Mouse (Mus musculus): ENCODE measurements around the gene Timd2.

Gene Timd2

DNA sequence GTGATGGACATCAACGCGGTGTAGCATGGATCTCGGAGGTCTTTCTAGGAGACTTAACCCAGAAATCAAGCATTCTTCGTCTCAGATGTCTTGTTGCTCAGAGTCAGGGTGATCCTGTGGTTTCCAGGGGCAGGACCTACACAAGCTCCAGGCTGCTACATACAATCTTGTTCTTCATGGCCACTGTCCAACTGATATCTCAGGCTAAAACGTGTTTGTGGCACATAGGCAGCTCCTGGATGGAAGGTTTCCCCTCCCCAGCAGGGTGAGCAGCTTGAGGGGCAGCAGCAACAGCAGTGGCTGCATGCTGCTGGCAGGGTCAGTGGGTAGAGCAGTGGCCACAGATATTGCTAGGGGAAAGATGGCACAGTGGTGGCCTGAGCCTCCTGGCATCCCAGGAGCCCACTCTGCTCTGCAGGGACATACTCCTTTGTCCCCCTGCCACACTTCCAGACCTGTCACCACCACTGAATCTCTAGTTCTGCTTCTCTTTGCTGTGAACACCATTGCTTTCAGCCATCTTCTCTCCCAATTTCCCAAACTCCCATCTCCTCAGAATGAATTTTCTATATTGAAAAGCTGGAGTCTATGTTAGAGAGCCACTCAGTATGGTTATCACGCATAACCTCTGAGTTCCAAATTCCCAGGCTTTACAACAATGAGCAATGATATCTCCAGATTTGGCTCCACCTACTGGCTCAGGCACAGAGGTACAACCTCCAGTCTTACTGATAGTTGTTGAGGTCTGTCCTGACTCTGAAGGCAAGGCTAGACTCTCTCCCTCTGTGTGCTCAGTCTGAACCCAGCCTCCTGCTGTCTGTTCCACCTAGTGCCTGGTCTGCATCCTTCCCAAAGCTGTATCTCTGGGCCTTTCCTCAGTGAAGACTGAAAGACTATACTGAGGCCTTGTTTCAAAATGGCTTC is 41.0 kb downstream of the Timd2 start:
- in situ Hi-C loops (cut with MboI), result no loop called here

- in situ Hi-C loops (cut with MboI), result no loop called here
These were observed 43.6 kb downstream of the Timd2 start for GRCm38 (mm10) chr11:46663215-46663614.

- in situ Hi-C loops (cut with MboI), result no loop called here
These were observed 54.4 kb downstream of the Timd2 start for GRCm38 (mm10) chr11:46652476-46652875.

GRCm38 (mm10) chr11:46649655-46650054 is 57.2 kb downstream of the Timd2 start:
- in situ Hi-C loops (cut with MboI), result loop anchor here (25.0 kb wide), 1 partner anchor 387 kb away; no protein-coding TSS in a partner anchor

DNA sequence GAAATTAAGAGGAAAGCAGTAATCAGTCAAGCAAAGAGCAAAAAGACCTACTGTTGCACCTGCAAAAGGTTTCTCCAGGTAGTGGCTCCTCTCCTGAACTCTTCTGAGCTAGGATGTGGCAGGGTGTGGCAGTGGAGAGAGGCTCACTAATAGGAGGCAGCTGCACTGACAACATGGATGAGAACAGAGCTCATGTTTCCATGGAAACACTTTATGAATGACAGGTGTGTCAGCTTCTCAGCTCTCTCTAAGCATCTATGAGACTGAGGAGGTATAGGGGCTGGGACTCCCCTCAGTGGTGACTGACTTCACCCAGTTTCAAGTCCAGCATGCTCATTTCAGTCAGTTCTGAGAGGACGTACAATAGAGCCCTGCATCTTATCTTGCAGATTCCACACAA is 62.0 kb downstream of the Timd2 start:
- in situ Hi-C loops (cut with MboI), result loop anchor here (25.0 kb wide), 1 partner anchor 383 kb away; no protein-coding TSS in a partner anchor

DNA sequence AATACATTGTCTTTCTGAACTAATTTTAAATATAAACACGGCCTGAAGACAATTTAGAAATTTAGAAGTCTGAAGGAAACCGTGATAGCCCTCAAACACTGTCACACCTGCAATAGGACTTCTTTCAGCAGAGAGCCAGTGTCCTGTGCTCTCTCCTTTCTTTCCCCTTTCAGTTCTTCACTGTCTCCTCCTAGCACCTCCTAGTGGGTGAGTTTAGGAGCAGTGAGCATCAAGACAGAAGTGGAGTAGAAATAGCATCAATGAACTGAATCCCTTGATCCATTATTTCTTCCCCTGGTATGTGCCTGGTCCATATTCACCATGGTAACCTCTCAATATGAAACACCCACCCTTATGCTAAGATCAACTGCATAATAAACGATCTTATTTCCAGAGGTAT is 70.3 kb downstream of the Timd2 start:
- in situ Hi-C loops (cut with MboI), result loop anchor here (25.0 kb wide), 1 partner anchor 374 kb away; no protein-coding TSS in a partner anchor

- in situ Hi-C loops (cut with MboI), result loop anchor here (25.0 kb wide), 1 partner anchor 373 kb away; no protein-coding TSS in a partner anchor
These were observed 71.3 kb downstream of the Timd2 start for GRCm38 (mm10) chr11:46635516-46635915.

GRCm38 (mm10) chr11:46631635-46632034 is 75.2 kb downstream of the Timd2 start:
- in situ Hi-C loops (cut with MboI), result loop anchor here (25.0 kb wide), 1 partner anchor 369 kb away; no protein-coding TSS in a partner anchor

- in situ Hi-C loops (cut with MboI), result loop anchor here (25.0 kb wide), 1 partner anchor 367 kb away; no protein-coding TSS in a partner anchor
These were observed 77.6 kb downstream of the Timd2 start, which contains the start of gene Dppa1 for GRCm38 (mm10) chr11:46629211-46629795. Gene Dppa1 (minus strand): TSS chr11:46629261.

DNA sequence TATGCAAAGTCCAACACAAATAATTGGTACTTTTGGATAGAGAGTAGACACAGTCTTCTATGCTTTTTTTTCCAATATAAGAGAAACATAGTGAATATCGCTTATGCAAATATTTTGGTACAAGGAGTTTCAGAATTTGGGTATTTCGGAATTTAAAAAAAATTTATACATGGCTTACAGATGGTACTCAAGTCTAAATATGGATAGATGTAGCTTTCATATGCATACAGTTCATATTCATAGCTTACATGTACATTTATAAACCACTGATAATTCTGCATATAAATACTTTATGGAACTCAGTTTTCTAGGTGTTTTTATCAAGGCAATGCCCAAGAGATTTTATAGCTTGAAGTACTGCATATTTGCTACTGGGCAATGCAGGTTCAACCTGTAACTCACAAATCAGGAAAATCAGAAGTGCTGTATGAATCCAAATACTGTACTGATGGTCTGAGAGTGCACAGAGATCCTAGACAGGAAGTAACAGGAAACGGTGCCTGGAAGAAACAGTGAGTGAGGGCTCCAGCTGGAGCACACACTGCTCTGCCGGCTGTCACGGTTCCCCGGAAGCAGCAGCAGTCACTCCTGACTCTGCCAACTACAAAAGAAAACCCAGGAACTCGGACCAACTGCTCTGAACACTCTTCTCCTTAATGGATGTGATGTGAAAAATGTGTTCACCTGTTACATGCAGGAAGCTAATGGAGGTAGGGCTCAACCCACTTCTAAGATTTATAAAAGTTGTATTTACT is 86.3 kb downstream of the Timd2 start:
- in situ Hi-C loops (cut with MboI), result no loop called here

- in situ Hi-C loops (cut with MboI), result no loop called here
These were observed 86.9 kb downstream of the Timd2 start for GRCm38 (mm10) chr11:46619929-46620328.

All from mature B cell (primary cell).